Mouse (Mus musculus): ENCODE measurements at regions not wholly inside any gene's neighbourhood (a gene's known extent, or its start where the extent isn't known, plus 50 kb on each side); places are given as distances from the start of the nearest gene placed in this dataset.

GRCm38 (mm10) chr17:51620528-51620927, 212.6 kb downstream of the Satb1 start:
- no peaks in the 10 kb centered on the region for H3K4me1 ChIP-seq
- no peaks in the 10 kb centered on the region for H3K9me3 ChIP-seq (replicated peaks)
- H3K36me3 ChIP-seq = no peaks in the 10 kb centered on the region
- no peak for ATAC-seq (ENCODE audit: insufficient number of reproducible peaks, low FRiP score, low TSS enrichment, low read depth)
- no peak overlapping the region for H3K27ac ChIP-seq (replicated peaks)
- no peak overlapping the region for H3K4me2 ChIP-seq (replicated peaks)
- no peaks in the 10 kb centered on the region for H3K27me3 ChIP-seq
- H3K9ac ChIP-seq = no peak overlapping the region
- WGBS = 46% methylated on average over 3 of the region's 3 CpGs
- H3K4me3 ChIP-seq (replicated peaks) = no peak overlapping the region

- Histone ChIP-seq H3K4me3 (replicated peaks) (no peak overlapping the region), H3K27me3 (no peaks in the 10 kb centered on the region), H3K4me1 (no peaks in the 10 kb centered on the region), H3K36me3 (no peaks in the 10 kb centered on the region), H3K4me2 (replicated peaks) (no peak overlapping the region), H3K9ac (no peak overlapping the region), H3K27ac (replicated peaks) (no peak overlapping the region), H3K9me3 (replicated peaks) (no peaks in the 10 kb centered on the region)
- WGBS = 43% methylated on average over 1 of the region's 1 CpGs
- no peak for ATAC-seq (ENCODE audit: insufficient number of reproducible peaks, low FRiP score, low TSS enrichment, low read depth)
Measured at GRCm38 (mm10) chr17:51585263-51585662, 247.8 kb downstream of the Satb1 start.

- Histone ChIP-seq H3K9ac (no peak overlapping the region), H3K27ac (replicated peaks) (no peak overlapping the region), H3K36me3 (no peaks in the 10 kb centered on the region), H3K4me1 (no peaks in the 10 kb centered on the region), H3K9me3 (replicated peaks) (no peaks in the 10 kb centered on the region), H3K27me3 (no peaks in the 10 kb centered on the region), H3K4me2 (replicated peaks) (no peak overlapping the region), H3K4me3 (replicated peaks) (no peak overlapping the region)
- no peak for ATAC-seq (ENCODE audit: insufficient number of reproducible peaks, low FRiP score, low TSS enrichment, low read depth)
- 55% methylated on average over 19 of the region's 19 CpGs for whole genome bisulfite sequencing
Measured at GRCm38 (mm10) chr17:51583984-51584880, 248.9 kb downstream of the Satb1 start.

- Histone ChIP-seq H3K9ac (no peak overlapping the region), H3K9me3 (replicated peaks) (no peaks in the 10 kb centered on the region), H3K4me3 (replicated peaks) (no peak overlapping the region), H3K4me1 (no peaks in the 10 kb centered on the region), H3K27me3 (no peaks in the 10 kb centered on the region), H3K36me3 (no peaks in the 10 kb centered on the region), H3K4me2 (replicated peaks) (no peak overlapping the region), H3K27ac (replicated peaks) (no peak overlapping the region)
- no peak for ATAC-seq (ENCODE audit: insufficient number of reproducible peaks, low FRiP score, low TSS enrichment, low read depth)
- 69% methylated on average over 15 of the region's 15 CpGs for WGBS
Measured at GRCm38 (mm10) chr17:51583277-51583676, 249.8 kb downstream of the Satb1 start.

GRCm38 (mm10) chr17:51555854-51556253, 277.2 kb downstream of the Satb1 start:
- no peaks in the 10 kb centered on the region for H3K27me3 ChIP-seq
- H3K36me3 ChIP-seq = no peaks in the 10 kb centered on the region
- ATAC-seq (ENCODE audit: insufficient number of reproducible peaks, low FRiP score, low TSS enrichment, low read depth) = no peak
- H3K4me1 ChIP-seq = no peaks in the 10 kb centered on the region
- H3K4me3 ChIP-seq (replicated peaks) = no peak overlapping the region
- no peak overlapping the region for H3K4me2 ChIP-seq (replicated peaks)
- WGBS = 76% methylated on average over 3 of the region's 3 CpGs
- H3K9me3 ChIP-seq (replicated peaks) = no peaks in the 10 kb centered on the region
- no peak overlapping the region for H3K27ac ChIP-seq (replicated peaks)
- no peak overlapping the region for H3K9ac ChIP-seq

GRCm38 (mm10) chr17:51554446-51554845, 278.6 kb downstream of the Satb1 start:
- H3K9me3 ChIP-seq (replicated peaks) = no peaks in the 10 kb centered on the region
- no peaks in the 10 kb centered on the region for H3K36me3 ChIP-seq
- no peaks in the 10 kb centered on the region for H3K4me1 ChIP-seq
- WGBS = 89% methylated on average over 2 of the region's 2 CpGs
- no peak overlapping the region for H3K4me3 ChIP-seq (replicated peaks)
- no peaks in the 10 kb centered on the region for H3K27me3 ChIP-seq
- no peak overlapping the region for H3K27ac ChIP-seq (replicated peaks)
- H3K9ac ChIP-seq = no peak overlapping the region
- no peak for ATAC-seq (ENCODE audit: insufficient number of reproducible peaks, low FRiP score, low TSS enrichment, low read depth)
- no peak overlapping the region for H3K4me2 ChIP-seq (replicated peaks)

- ATAC-seq (ENCODE audit: insufficient number of reproducible peaks, low FRiP score, low TSS enrichment, low read depth) = no peak
- no peaks in the 10 kb centered on the region for H3K36me3 ChIP-seq
- WGBS = 83% methylated on average over 5 of the region's 5 CpGs
- H3K27me3 ChIP-seq = no peaks in the 10 kb centered on the region
- H3K4me2 ChIP-seq (replicated peaks) = no peak overlapping the region
- H3K9ac ChIP-seq = no peak overlapping the region
- H3K9me3 ChIP-seq (replicated peaks) = no peaks in the 10 kb centered on the region
- no peak overlapping the region for H3K4me3 ChIP-seq (replicated peaks)
- no peak overlapping the region for H3K27ac ChIP-seq (replicated peaks)
- H3K4me1 ChIP-seq = no peaks in the 10 kb centered on the region
Measured at GRCm38 (mm10) chr17:51552277-51553015, 280.6 kb downstream of the Satb1 start.

GRCm38 (mm10) chr17:51546999-51547398, 286.1 kb downstream of the Satb1 start:
- Histone ChIP-seq H3K4me1 (no peaks in the 10 kb centered on the region), H3K4me3 (replicated peaks) (no peak overlapping the region), H3K9ac (no peak overlapping the region), H3K4me2 (replicated peaks) (no peak overlapping the region), H3K27ac (replicated peaks) (no peak overlapping the region), H3K9me3 (replicated peaks) (no peaks in the 10 kb centered on the region), H3K36me3 (no peaks in the 10 kb centered on the region), H3K27me3 (no peaks in the 10 kb centered on the region)
- WGBS = 20% methylated on average over 3 of the region's 3 CpGs
- no peak for ATAC-seq (ENCODE audit: insufficient number of reproducible peaks, low FRiP score, low TSS enrichment, low read depth)

GRCm38 (mm10) chr17:51542544-51542943, 290.5 kb downstream of the Satb1 start:
- Histone ChIP-seq H3K4me2 (replicated peaks) (no peak overlapping the region), H3K9ac (no peak overlapping the region), H3K9me3 (replicated peaks) (no peaks in the 10 kb centered on the region), H3K36me3 (no peaks in the 10 kb centered on the region), H3K27ac (replicated peaks) (no peak overlapping the region), H3K4me3 (replicated peaks) (no peak overlapping the region), H3K27me3 (no peaks in the 10 kb centered on the region), H3K4me1 (no peaks in the 10 kb centered on the region)
- WGBS = 72% methylated on average over 2 of the region's 2 CpGs
- ATAC-seq (ENCODE audit: insufficient number of reproducible peaks, low FRiP score, low TSS enrichment, low read depth) = no peak

GRCm38 (mm10) chr17:51534678-51535077, 298.4 kb downstream of the Satb1 start:
- peak overlapping the region; percentile 30 for H3K4me3 ChIP-seq (replicated peaks)
- no peaks in the 10 kb centered on the region for H3K36me3 ChIP-seq
- peak overlapping the region; percentile 53 for H3K4me2 ChIP-seq (replicated peaks)
- no peak overlapping the region for H3K9ac ChIP-seq
- H3K9me3 ChIP-seq (replicated peaks) = no peaks in the 10 kb centered on the region
- no peaks in the 10 kb centered on the region for H3K27me3 ChIP-seq
- no peak overlapping the region for H3K27ac ChIP-seq (replicated peaks)
- 9% methylated on average over 10 of the region's 10 CpGs for WGBS
- no peaks in the 10 kb centered on the region; the same call in 1 of the 2 replicates for H3K4me1 ChIP-seq
- ATAC-seq (ENCODE audit: insufficient number of reproducible peaks, low FRiP score, low TSS enrichment, low read depth) = peak; percentile 70; the same call in 1 of the 2 replicates

- Histone ChIP-seq H3K9me3 (replicated peaks) (no peaks in the 10 kb centered on the region), H3K27ac (replicated peaks) (no peak overlapping the region), H3K9ac (no peak overlapping the region), H3K27me3 (no peaks in the 10 kb centered on the region), H3K4me2 (replicated peaks) (peak overlapping the region; percentile 53), H3K4me1 (no peaks in the 10 kb centered on the region; the same call in 1 of the 2 replicates), H3K4me3 (replicated peaks) (peak overlapping the region; percentile 30), H3K36me3 (no peaks in the 10 kb centered on the region)
- WGBS = 7% methylated on average over 14 of the region's 14 CpGs
- ATAC-seq (ENCODE audit: insufficient number of reproducible peaks, low FRiP score, low TSS enrichment, low read depth) = peak; percentile 70; the same call in 1 of the 2 replicates
Measured at GRCm38 (mm10) chr17:51534270-51534669, 298.8 kb downstream of the Satb1 start.
